Mouse (Mus musculus) spleen, adult 2 months (tissue): ENCODE measurements around the gene Gpc6. TPM values are rescaled to one million over a fixed set of nuclear protein-coding genes. Genes with fewer than 3 reads are reported as not detected.

Source experiments
- DNase-seq, 2 experiments: peaks; one replicate each; pipeline versions ENCODE4 v3.0.0 to v3.0.0-alpha.2; 2012 to 2021; ENCODE audit warnings: low spot score in 2 of 2, low read depth in 1 of 2
- H3K27ac ChIP-seq: fragments of 200-500 bp; 2 replicates; pipeline ENCODE4 v1.5.1; 2012; ENCODE audit warnings: low read length, inconsistent platforms; ENCODE audit not compliant: insufficient read depth
- H3K27me3 ChIP-seq: fragments of 200-500 bp; 2 replicates; pipeline ENCODE4 v1.6.1; 2012; ENCODE audit warnings: mild to moderate bottlenecking, moderate library complexity, low read length, inconsistent platforms; ENCODE audit not compliant: control insufficient read depth, insufficient read depth
- H3K36me3 ChIP-seq: fragments of 200-500 bp; 2 replicates; pipeline ENCODE4 v1.6.1; 2012; ENCODE audit warnings: mild to moderate bottlenecking, low read length, inconsistent platforms; ENCODE audit not compliant: control insufficient read depth, insufficient read depth
- H3K4me1 ChIP-seq: fragments of 200-500 bp; 2 replicates; pipeline ENCODE4 v1.6.1; 2011; ENCODE audit warnings: inconsistent platforms; ENCODE audit not compliant: control insufficient read depth, insufficient read depth, insufficient read length
- H3K4me3 ChIP-seq: fragments of 200-500 bp; 2 replicates; pipeline ENCODE4 v1.5.1; 2011; ENCODE audit warnings: mild to moderate bottlenecking, inconsistent platforms; ENCODE audit not compliant: insufficient read depth, insufficient read length; ENCODE audit errors: extremely low read depth
- CTCF ChIP-seq: fragments of 200-500 bp; IDR thresholded peaks from 2 replicates; pipeline ENCODE4 v1.5.1; 2011; ENCODE audit warnings: mild to moderate bottlenecking, inconsistent platforms; ENCODE audit not compliant: insufficient read depth, insufficient read length, insufficient replicate concordance; ENCODE audit errors: extremely low read depth
- POLR2A ChIP-seq: fragments of 200-500 bp; IDR thresholded peaks from 2 replicates; pipeline ENCODE4 v1.6.1; 2011; ENCODE audit warnings: low read depth, low read length, inconsistent platforms
- WGBS: fragments of 180-500 bp; shearing (Covaris S2); methylation state at CpG from one replicate; pipeline ENCODE4 v1.1.7; 2018; 5-methylcytosine and 5-hydroxymethylcytosine counted together
- polyA plus RNA-seq: library from polyadenylated mRNA; depleted of rRNA; stranded (reverse); fragments of >200 nt; gene quantifications from 2 replicates; pipeline ENCODE4 v1.2.3, GENCODE M21; 2012

The Gpc6 gene
- polyA plus RNA-seq, 1 experiment, result 0.67 TPM

- no peak for DNase-seq
- H3K27me3 ChIP-seq, result no peaks in the 10 kb centered on the region
- 92% methylated on average over 9 of the region's 9 CpGs for WGBS
These were observed 954.2 kb downstream of the Gpc6 start for GRCm38 (mm10) chr14:117879313-117879712.

GRCm38 (mm10) chr14:117881112-117881511 is 956.0 kb downstream of the Gpc6 start:
- 86% methylated on average over 6 of the region's 6 CpGs for WGBS
- Histone ChIP-seq H3K27me3 (no peaks in the 10 kb centered on the region), H3K27ac (no peak overlapping the region), H3K4me3 (no peak overlapping the region), H3K36me3 (no peaks in the 10 kb centered on the region), H3K4me1 (no peaks in the 10 kb centered on the region)
- DNase-seq, result no peak
- TF ChIP-seq CTCF (no peak), POLR2A (no peak)

More at GRCm38 (mm10) chr14:117879313-117879712, 954.2 kb downstream of the Gpc6 start:
- no peaks in the 10 kb centered on the region for H3K4me1 ChIP-seq
- TF ChIP-seq POLR2A (no peak), CTCF (no peak)
- no peaks in the 10 kb centered on the region for H3K36me3 ChIP-seq
- H3K4me3 ChIP-seq, result no peak overlapping the region
- H3K27ac ChIP-seq, result no peak overlapping the region

GRCm38 (mm10) chr14:117882222-117882621 is 957.1 kb downstream of the Gpc6 start:
- Histone ChIP-seq H3K4me1 (no peaks in the 10 kb centered on the region), H3K27me3 (no peaks in the 10 kb centered on the region), H3K27ac (no peak overlapping the region), H3K4me3 (no peak overlapping the region), H3K36me3 (no peaks in the 10 kb centered on the region)
- no peak for TF ChIP-seq POLR2A
- TF ChIP-seq CTCF, result peak; percentile 45; the same call in 1 of the 2 replicates
- WGBS, result 47% methylated on average over 3 of the region's 3 CpGs
- DNase-seq, result no peak

- no peak for TF ChIP-seq POLR2A
- no peak for TF ChIP-seq CTCF
- WGBS, result 56% methylated on average over 2 of the region's 2 CpGs
- no peaks in the 10 kb centered on the region for H3K4me1 ChIP-seq
- H3K36me3 ChIP-seq, result no peaks in the 10 kb centered on the region
- no peak overlapping the region for H3K27ac ChIP-seq
- H3K27me3 ChIP-seq, result no peaks in the 10 kb centered on the region
- H3K4me3 ChIP-seq, result no peak overlapping the region
- no peak for DNase-seq
These were observed 964.5 kb downstream of the Gpc6 start for GRCm38 (mm10) chr14:117889653-117890052.

- WGBS, result 87% methylated on average over 7 of the region's 7 CpGs
- Histone ChIP-seq H3K4me3 (no peak overlapping the region), H3K4me1 (no peaks in the 10 kb centered on the region), H3K27ac (no peak overlapping the region), H3K27me3 (no peaks in the 10 kb centered on the region), H3K36me3 (no peaks in the 10 kb centered on the region)
- no peak for TF ChIP-seq CTCF
- no peak for DNase-seq
These were observed 966.3 kb downstream of the Gpc6 start for GRCm38 (mm10) chr14:117891426-117891825.

GRCm38 (mm10) chr14:117892026-117892425 is 966.9 kb downstream of the Gpc6 start:
- TF ChIP-seq POLR2A (no peak), CTCF (no peak)
- Histone ChIP-seq H3K27me3 (no peaks in the 10 kb centered on the region), H3K36me3 (no peaks in the 10 kb centered on the region), H3K27ac (no peak overlapping the region), H3K4me1 (no peaks in the 10 kb centered on the region), H3K4me3 (no peak overlapping the region)
- 84% methylated on average over 4 of the region's 4 CpGs for WGBS
- no peak for DNase-seq

- no peak for DNase-seq
- TF ChIP-seq POLR2A, result no peak
- TF ChIP-seq CTCF, result no peak
- H3K27me3 ChIP-seq, result no peaks in the 10 kb centered on the region
- H3K27ac ChIP-seq, result no peak overlapping the region
- no peaks in the 10 kb centered on the region for H3K36me3 ChIP-seq
- no peak overlapping the region for H3K4me3 ChIP-seq
- no peaks in the 10 kb centered on the region for H3K4me1 ChIP-seq
- 91% methylated on average over 10 of the region's 10 CpGs for WGBS
These were observed 969.9 kb downstream of the Gpc6 start for GRCm38 (mm10) chr14:117894869-117895538.
